Mouse (Mus musculus): ENCODE results near the gene 4930590J08Rik.

GRCm38 (mm10) chr6:91972201-91972646 is 69.6 kb downstream of the 4930590J08Rik start:
- TF ChIP-seq CTCF (IDR thresholded peaks at IDR 0.05; ENCODE audit: extremely low read depth, insufficient read length, insufficient replicate concordance, low read depth, low read length) (no peak), POLR2A (IDR thresholded peaks at IDR 0.05; ENCODE audit: low read depth, low read length) (no peak)

All from small intestine, adult 2 months (tissue).